Mouse (Mus musculus) thymus, adult 18-20 months (tissue): ENCODE measurements around the gene Alox15.
A peak's percentile ranks its signal among the peaks of the same experiment; 100 is the strongest.
"Not testable (repeated sequence)": the region's sequence is repeated elsewhere in the genome, so short reads cannot be mapped to it uniquely, and the experiment has no call there.

Source experiments
- DNase-seq, 2 experiments: peaks; one replicate each; pipeline ENCODE4 v3.0.0; 2022; ENCODE audit warnings: mixed read lengths in 2 of 2

Alox15 gene

DNA sequence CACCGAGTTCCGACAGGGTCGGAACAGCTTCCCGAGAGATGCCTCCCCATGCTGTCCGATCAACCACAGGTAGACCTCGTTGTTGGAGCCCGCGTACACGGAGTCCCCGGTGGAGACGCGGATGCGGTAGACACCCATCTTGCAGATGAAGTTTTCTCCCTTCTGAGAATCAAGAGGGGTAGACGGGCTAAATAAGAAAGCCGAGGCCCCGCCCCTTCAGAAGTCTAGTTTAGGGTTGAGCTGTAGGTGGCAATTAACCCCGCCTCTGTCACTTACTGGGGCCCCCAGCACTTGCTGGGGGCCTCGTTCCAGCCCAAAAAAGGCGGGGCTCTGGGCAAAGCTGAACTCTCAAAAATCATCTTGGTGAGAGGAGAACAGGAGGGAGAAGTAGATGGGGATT, at the start of gene Alox15:
TSS of gene Alox15 (minus strand) at position 164 of the 400 bp plus-strand sequence.
- peak; percentile 10 to 14 for DNase-seq

DNA sequence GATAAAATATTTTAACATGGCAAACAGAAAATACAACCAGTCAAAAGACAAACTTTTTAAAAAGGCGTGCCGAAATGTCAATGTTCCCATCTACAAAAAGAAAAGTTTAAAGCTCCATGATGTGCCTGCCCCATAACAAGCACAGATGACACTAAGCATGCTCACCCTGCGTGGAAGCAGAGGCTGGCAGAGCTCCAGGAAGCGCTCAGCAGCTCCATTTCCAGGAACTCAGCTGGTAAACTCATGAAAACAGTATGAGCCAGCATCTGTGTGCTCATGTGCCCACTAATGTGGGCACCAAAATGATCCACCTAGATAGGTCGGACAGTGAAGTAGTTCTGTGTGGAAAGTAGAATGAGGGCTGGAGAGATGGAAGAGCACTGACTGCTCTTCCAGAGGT, 37.6 kb upstream of the Alox15 start:
- DNase-seq, result no peak

DNA sequence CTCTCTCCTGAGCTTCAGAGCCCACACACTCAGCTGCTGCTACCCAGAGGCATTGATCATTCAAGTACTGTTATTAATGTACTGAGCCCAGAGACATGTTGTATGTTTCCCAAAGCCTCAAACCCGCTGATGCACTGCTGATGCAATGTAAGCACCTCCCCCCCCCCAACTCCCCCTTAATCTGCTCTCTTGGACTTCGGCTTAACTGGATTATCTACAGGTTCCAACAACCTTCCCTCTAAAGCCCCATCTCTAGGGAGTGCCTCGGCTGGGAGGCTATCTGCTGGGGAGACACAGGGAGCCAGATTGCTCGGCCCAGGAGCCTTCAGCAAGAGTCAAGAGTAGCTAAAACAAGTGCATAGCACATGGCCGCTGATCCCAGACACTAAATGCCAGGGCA, 35.6 kb upstream of the Alox15 start:
- DNase-seq, result no peak

DNA sequence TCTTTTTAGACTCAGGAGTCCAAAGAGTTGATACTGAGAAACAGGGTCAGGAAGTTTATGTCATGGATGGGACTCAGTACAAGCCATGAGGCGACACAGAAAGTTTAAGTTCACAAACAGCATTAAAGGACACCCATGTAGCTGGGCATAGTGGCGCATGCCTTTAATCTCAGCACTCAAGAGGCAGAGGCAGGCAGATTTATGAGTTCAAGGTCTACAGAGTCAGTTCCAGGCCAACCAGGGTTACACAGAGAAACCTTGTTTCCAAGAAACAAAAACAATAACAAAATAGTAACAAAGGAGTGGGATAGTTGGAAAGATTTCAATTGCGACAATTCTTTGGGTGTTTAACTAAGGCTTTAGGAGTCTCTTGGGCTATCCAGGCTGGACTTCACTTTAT, 32.3 kb upstream of the Alox15 start:
- DNase-seq, result no peak

DNA sequence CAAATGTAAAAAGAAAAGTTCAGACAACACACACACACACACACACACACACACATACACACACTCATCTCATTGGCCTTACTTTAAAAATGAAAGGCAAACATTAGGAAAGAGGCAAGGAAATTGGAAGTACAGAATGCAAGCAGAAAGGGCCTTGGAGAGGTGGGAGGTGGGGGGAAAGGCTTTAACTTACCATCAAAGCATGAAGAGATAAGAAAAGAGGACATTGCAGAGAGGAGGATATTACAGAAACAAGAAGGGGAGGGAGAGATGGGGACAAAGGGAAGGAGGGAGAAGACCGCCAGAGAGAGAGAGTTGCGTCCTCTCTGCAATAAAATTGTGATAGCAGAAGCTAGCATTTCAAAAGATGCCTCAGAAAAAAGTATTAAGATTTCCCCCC, 29.5 kb upstream of the Alox15 start:
- DNase-seq, result no peak

DNA sequence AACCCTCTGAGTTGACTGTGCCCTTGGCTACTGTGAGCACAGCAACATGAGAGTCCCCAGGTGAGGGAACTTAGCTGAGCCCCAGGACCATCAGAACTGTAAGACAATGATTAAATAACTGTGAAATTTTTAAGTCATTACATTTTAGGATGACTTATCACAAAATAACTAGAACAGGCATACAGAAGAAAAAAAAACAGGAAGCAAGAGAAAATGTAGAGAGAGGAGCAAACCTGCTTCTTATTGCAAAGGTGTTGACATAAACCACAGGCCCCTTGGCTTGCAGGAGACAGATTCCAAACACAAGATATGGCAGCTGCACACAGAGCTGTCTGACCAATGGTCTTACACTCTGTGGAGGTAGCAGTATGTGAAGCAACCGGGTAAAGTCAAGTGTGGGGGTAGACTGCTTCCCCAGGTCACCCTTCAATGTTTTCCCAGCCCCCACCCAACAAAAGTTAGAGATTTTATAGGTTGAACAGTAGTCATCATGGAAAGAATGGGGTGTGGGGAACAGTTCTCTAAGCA, 28.7 kb upstream of the Alox15 start:
- DNase-seq, result no peak

DNA sequence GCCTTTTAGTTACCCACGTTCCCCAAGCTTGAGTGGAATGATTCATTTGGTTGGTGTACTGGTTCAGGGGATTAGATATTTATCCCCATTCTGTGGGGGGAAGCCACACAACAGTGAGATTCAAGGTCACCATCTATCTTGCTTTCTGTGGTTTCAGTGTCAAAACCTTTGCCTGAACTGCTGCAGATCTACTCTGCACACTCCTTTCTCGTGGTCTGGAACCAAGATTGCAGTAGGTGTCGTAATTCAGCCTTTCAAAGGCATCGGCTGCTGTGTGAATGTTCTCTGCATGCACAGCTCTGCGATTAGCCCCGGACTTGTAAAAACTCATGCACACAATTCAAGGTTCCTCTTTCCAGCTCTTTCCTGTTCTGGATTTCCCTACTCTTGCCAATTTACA, 24.2 kb upstream of the Alox15 start:
- DNase-seq, result no peak

DNA sequence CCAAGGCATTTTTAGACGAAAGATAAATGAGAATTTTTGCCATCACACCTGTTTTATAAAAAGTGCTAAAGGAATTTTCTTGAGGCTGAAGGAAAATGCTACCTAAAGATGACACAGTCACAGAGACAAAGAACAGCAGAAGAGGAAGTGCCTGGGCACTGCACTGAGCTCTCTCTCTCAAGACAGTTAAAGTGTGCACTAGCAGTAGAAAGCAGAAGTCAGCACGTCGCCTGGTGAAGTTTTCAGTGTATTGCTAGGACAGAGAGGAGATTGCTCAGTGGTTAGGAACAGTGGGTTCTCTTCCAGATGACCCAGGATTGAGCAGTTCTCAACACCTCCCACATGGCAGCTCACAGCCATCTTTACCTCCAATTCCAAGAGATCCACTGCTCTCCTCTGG, 22.5 kb upstream of the Alox15 start:
- DNase-seq, result no peak

DNA sequence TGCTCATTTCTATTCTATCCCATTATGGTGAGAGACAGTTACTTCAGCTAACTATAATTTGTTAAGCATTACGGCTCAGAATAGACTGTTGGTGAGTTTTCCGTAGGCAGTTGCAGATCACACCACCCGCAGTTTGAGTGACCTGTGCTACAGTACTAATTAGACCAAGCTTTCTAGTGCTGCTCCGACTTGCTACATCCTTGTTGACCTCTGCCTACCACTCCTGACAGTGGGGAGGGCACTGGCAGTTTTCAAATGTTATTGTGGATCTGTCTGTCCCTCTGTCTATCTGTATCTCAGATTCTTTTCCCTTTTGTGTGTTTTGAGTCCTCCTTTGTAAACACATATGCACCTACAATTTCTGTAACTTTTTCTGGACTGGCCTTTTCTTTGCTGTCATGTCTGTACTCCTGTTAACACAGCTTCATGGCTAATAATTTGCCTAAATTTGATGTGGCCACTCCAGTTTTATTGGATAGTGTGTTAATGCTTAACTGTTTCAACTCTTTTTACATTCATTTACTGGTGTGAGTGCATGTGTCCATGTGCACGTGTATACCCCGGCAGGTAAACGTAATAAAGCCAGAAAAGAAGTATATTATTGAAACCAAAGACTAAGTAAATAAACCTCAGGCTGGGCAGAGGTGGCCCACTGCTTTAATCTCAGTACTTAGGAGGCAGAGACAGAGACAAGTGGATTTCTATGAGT, 21.2 kb upstream of the Alox15 start:
- no peak for DNase-seq

DNA sequence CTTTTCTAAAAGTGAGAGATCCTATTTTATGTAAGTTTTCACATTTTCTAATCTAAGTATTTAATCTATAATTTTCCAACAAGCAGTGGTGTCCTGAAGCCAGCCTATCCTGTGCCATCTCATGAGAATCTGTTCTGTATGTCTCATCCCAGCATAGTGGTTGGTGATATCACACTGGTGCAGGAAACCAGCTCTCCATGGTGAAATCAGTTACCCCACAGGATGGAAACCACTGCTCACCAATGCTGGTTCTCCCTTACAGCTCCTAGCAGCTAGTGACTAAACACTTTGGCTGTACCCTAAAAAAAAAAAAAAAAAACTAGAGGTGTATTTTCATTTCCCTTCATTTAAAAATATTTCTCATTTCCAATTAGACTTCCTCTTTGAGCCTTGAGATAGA, 20.6 kb upstream of the Alox15 start:
- no peak for DNase-seq

DNA sequence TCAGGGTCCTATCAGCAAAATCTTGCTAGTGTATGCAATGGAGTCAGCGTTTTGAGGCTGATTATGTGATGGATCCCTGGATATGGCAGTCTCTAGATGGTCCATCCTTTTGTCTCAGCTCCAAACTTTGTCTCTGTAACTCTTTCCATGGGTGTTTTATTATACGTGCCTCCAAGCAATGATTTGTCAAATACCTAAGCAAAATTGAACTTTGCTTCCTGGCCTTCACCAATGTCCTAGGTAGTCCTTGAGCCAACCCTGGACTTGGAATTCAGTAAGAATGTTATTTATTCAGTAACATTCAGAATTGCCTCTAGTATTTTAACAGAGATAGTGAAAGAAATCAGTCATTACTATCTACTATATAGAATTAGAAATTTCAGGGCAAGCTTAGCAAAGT, 16.8 kb upstream of the Alox15 start:
- not testable (repeated sequence) for DNase-seq

DNA sequence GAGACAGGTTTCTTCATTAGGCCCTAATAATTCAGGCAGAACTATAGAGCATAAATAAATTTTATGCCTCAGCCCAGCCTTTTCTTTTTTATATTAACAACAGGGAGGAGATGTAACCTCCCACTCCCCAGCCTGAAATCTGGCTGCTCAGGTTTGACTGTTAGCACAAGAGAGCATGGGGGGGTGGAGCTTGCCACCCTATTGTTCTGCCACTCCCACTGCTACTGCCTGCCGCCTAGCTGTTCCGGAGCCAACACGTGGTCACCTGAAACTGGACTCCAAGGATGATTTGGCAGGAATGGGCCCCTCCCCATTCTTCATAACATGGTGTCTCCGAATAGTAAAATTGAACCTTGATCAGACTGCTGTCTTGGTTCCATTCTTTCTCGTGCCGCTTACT, 15.9 kb upstream of the Alox15 start:
- not testable (repeated sequence) for DNase-seq

DNA sequence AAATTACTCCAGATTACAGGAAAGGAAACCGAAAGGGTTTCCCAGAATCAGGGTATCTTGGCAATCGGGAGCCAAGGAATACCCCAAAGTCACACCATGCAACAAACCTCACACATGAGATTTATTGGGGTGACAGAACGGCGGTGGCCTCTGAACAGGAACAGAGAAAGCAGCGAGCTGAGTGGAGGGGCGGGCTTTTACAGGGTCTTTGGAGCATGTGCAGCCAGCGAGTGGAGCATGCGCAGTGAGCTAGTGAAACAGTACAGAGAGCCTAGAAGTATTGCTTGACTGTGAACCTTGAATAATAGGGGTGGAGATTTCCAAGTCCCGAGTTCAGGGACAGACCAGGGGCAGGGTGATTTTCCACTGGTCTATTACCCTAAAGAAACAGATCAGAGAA, 3.2 kb downstream of the Alox15 start:
- DNase-seq, result no peak

DNA sequence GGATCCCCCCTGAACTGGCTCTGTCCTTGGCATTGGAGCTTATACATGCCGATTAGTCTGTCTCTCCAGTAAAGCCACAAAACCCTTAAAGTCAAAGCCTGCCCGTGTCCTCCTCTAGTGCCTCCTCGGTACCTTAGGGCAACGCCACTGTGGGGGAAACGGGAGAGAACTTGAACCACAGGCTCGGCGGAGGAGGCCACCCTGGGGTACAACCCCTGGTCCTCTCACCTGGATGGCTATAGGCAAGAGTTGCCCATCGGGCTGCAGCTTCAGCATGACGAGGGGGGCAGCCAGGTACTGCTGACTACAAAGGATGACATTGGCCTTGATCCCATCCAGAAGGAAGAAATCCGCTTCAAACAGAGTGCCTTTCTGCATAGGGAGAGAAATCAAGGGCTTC, 4.0 kb downstream of the Alox15 start:
- no peak for DNase-seq

DNA sequence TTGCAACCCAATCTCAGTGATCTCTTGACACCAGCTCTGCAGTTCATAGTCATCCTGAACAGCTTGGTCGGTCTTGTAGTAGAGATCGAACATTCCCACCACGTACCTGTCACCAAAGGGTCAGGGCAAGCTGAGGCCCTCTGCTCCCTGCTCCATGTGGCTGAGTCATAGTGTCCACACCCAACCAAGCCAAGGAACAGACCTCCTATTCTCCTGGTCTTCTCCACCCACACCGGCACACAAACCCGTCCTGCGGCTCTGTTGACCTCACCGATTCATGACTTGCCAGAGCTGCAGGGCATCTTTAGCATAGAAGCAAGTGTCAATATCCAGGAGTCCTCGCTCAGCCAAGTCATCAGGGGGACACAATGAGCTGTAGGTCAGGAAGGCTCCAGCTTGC, 6.3 kb downstream of the Alox15 start:
- no peak for DNase-seq

DNA sequence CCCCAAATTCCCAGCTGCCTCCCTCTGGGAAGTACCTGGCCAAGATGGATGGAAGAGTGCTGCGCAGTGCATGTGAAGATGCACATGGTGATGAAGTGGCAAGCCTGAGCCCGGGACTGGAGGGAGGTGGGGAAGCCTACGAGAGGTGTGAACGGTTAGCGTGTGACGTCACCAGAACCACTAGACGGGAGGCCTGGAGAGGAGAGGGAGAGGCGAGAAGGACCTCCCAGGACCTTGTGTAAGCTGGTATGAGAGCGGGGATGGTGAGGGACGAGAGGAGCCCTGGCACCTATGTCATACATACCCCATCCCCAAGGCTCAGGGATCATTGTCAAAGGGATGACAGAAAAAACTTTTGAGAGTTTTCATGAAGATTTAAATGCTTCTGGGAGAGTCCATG, 6.8 kb downstream of the Alox15 start:
- DNase-seq, result no peak

DNA sequence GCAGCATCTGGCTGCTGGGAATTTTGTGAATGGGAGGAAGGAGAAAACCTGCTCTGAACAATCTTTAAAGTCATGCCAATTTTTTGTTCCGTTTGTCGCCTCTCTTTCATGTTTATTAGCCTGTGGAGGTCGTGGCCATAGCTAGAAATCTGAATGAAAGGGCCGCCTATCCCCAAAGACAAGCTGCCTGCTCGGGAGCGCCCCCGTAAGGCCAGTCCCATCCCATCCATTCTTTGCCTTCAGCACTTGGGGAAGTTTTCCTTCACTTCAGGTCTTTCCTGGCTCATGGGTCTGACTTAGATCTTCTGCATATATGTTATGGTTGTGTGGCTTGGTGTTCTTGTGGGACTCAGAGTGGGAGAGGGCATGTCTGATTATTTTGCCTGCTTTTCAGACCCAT, 12.3 kb downstream of the Alox15 start:
- no peak for DNase-seq

DNA sequence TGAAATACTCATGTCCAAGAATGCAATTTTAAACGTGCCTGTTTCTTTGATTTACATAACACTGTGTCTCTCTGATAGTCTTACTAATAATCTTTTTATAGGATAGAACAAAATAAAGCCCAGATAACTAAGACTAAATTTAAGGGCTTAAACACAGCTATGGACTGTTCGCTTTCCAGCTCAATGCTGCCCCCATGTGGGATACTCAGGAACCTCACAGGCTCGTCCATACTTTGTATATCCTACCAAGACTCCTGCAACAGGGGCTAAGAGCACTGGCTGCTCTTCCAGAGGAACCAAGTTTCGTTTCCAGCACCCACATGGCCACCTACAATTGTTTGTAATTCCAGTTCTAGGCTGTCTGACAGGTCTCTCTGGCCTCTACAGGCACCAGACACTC, 17.4 kb downstream of the Alox15 start:
- peak in 1 of 2 experiments; percentile 23 for DNase-seq

DNA sequence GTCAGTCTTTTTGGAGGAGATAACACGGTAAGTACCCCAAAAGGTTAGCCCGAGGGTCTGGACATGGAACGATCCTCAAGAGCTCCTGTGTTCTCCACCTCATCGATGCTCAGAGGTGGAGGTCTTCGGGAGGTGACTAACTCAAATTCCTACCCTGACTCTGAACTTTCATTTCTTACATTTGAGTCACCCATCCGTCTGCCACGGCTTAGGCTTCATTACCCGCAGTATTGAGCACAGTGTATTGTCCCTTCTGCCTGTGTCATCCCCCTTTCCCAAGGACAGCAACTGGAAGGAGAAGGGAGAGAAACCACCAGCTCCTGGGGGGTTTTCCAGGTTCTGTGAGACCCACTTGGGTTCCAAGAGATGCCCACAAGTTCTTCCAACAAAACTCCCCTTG, 27.1 kb downstream of the Alox15 start:
- no peak for DNase-seq

DNA sequence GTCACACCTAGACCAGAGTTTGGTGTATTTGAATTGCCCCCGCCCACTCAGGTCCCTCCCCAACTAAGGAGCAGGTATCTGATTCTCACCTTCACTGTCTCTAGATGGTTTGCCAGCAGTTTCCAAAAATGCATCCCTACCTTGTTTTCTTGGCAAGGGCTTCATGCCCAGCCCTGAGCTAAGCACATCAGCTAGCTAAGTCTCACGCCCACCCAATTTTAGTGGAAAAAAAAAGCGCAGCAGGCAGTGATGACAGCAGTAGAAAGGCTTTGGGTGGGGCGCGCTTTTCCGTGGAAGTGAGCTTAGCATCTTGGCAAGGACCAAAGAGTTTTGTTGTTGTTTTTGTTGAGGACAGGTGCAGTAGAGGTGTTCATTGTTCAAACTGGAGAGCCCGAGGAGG, 29.3 kb downstream of the Alox15 start, which contains the start of gene Alox12e:
TSS of gene Alox12e (minus strand) at position 101 of the 400 bp plus-strand sequence.
- no peak for DNase-seq

DNA sequence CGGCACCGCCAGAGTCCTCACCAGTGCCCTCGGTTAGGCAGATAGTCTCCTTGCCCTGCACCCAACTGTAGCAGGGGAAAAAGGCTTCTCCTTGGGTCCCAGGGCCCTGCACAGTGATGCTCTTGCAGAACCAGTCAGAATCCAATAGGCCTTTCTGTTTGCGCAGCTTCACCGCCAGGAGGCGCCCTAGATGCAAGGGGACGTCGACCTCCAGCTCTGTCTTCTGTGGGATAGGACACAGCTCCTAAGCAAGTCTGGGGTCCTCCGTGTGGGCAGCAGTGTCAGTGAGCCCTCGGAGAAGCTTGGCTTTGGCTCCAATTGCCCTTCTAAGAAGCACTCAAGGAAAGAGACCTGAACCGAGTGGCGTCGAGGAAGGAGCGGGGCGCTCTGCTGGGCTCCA, 30.2 kb downstream of the Alox15 start:
- DNase-seq, result peak in 1 of 2 experiments; percentile 26

DNA sequence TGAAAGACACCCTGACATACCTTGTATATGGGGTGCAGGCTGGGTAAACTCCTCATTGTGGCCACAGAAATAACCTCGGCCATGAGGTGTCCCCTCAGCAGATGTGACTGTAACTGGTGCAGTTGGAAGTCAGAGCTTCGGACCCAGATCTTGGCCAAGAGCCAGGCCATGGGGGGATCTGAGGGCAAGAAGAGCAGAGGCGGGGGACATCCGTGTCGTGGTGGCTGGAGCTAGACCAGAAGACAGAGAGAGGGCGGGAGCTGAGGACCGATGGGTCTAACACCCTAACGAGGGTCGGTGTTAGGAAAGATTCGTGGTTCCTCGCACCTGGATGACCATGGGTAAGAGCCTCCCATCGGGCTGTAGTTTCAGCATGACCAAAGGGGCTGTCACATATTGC, 32.2 kb downstream of the Alox15 start:
- DNase-seq, result no peak

DNA sequence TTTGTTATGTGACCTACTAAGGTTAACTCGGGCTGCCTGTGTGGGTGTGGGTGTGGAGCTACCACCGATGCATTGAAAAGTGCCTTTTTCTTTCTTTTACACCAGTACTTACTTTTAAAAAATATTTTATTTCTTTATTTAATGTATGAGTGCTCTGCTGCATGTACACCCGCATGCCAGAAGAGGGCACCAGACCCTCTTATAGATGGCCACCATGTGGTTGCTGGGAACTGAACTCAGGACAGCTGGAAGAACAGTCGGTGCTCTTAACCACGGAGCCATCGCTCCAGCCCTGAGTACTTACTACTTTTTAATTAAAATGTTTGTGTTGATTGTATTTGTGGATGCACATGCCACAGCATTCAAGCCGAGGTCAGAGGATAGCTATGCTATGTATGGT, 38.0 kb downstream of the Alox15 start:
- DNase-seq, result no peak

DNA sequence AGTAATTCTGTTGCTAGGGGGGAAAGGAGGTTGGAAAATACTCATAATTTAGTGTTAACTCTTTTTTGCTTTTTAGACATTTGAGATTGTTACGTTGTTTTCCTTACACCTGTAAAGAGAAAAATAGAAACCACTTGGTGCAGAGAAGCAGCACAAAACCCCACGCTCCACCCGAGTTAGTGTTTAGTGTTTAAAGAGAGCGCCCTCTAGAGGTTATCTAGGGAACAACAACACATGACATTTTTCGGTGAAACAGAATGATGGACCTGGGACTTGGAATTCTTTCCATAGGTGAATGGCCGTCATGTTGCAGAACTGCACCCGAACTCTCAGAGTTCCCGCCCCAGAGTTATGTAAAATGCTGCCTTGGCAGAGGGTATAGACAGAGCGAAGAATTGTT, 42.5 kb downstream of the Alox15 start:
- DNase-seq, result peak in 1 of 2 experiments; percentile 34

DNA sequence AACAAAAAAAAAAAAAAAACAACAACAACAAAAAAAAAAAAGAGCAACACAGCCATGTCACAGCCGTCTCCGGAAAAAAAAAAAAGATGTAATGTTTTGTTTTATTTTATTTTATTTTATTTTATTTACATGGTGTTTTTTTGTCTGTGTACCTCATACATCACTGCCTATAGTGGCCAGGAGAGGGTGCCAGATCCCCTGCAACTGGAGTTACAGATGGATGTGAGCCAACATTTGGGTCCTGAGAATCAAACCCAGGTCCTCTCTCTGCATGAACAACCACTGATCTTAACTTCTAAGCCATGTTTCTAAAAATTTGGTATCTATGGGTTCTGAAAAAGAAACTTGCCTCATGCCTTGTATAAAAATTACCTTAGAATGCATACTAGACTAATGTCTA, 43.5 kb downstream of the Alox15 start:
- DNase-seq, result no peak
